ENCODE assay signal across 8 mouse cellular contexts in genomic region chr4:145194559-145195162, GRCm38 (mm10). TPM values are rescaled to one million over a fixed set of nuclear protein-coding genes. Genes with fewer than 3 reads are reported as not detected.
DNase-seq lines count a peak whose midpoint lies in the region; ATAC-seq and TF ChIP-seq lines count a peak whose summit lies in the region.

Gene Vps13d (minus strand): TSS chr4:145195005.

- peak within 1 kb of the TSS; percentile 89 for H3K9ac ChIP-seq in kidney, embryonic 14.5 days (ENCODE audit: low read depth, low read length)
- peak within 1 kb of the TSS; percentile 71 for H3K9ac ChIP-seq in limb, embryonic 15.5 days
- H3K9ac ChIP-seq in midbrain, postnatal 0 days (replicated peaks; ENCODE audit: low read length, poor library complexity, severe bottlenecking): peak within 1 kb of the TSS; percentile 96

- ATAC-seq in kidney, embryonic 14.5 days (ENCODE audit: low FRiP score, low TSS enrichment): peak; percentile 94
- peak; percentile 87 for ATAC-seq in limb, embryonic 15.5 days (ENCODE audit: insufficient number of reproducible peaks, low FRiP score, low TSS enrichment, low read depth)
- ATAC-seq in midbrain, postnatal 0 days (ENCODE audit: low FRiP score): peak; percentile 96

- peak within 1 kb of the TSS; percentile 92 for H3K4me3 ChIP-seq in C2C12 (ENCODE audit: insufficient read depth, poor library complexity, severe bottlenecking)
- H3K4me3 ChIP-seq in embryonic fibroblast, embryonic 13.5 days (ENCODE audit: insufficient read depth, low read length): peak within 1 kb of the TSS; percentile 72
- peak within 1 kb of the TSS; percentile 94 for H3K4me3 ChIP-seq in heart, embryonic 10.5 days
- H3K4me3 ChIP-seq in kidney, embryonic 14.5 days (ENCODE audit: low read length): peak within 1 kb of the TSS; percentile 94
- peak within 1 kb of the TSS; percentile 98 for H3K4me3 ChIP-seq in limb, embryonic 15.5 days
- peak within 1 kb of the TSS; percentile 98 for H3K4me3 ChIP-seq in midbrain, postnatal 0 days (ENCODE audit: low read depth, low read length)

- H3K79me3 ChIP-seq in C2C12 (ENCODE audit: low read depth): peaks cover 16% of the 10 kb centered on the region

- peaks cover 33% of the 10 kb centered on the region for H3K79me2 ChIP-seq in C2C12 (ENCODE audit: control insufficient read depth, insufficient read depth)

- TF ChIP-seq CTCF in C2C12 (IDR thresholded peaks at IDR 0.05; ENCODE audit: control insufficient read depth, insufficient read depth, insufficient read length): peak; percentile 94
- TF ChIP-seq CTCF in embryonic fibroblast, embryonic 13.5 days (IDR thresholded peaks at IDR 0.05; ENCODE audit: borderline replicate concordance, insufficient read depth, low read length): peak; percentile 89
- peak; percentile 98 for TF ChIP-seq CTCF in midbrain, postnatal 0 days (IDR thresholded peaks at IDR 0.05)

- no peak within 1 kb of the TSS; the same call in 1 of the 2 replicates for H3K27ac ChIP-seq in embryonic fibroblast, embryonic 13.5 days (ENCODE audit: insufficient read depth, low read length)
- peak within 1 kb of the TSS; percentile 93 for H3K27ac ChIP-seq in heart, embryonic 10.5 days
- H3K27ac ChIP-seq in kidney, embryonic 14.5 days (ENCODE audit: low read depth, low read length): peak within 1 kb of the TSS; percentile 56
- peak within 1 kb of the TSS; percentile 86 for H3K27ac ChIP-seq in limb, embryonic 15.5 days
- peak within 1 kb of the TSS; percentile 68 for H3K27ac ChIP-seq in midbrain, postnatal 0 days (ENCODE audit: low read depth, low read length)

- H3K4me2 ChIP-seq in kidney, embryonic 14.5 days (replicated peaks; ENCODE audit: low read depth, low read length): peak within 1 kb of the TSS; percentile 92
- peak within 1 kb of the TSS; percentile 74 for H3K4me2 ChIP-seq in limb, embryonic 15.5 days
- peak within 1 kb of the TSS; percentile 97 for H3K4me2 ChIP-seq in midbrain, postnatal 0 days (ENCODE audit: low read depth, low read length, poor library complexity, severe bottlenecking)

- no peaks in the 10 kb centered on the region for H3K9me3 ChIP-seq in heart, embryonic 10.5 days
- H3K9me3 ChIP-seq in kidney, embryonic 14.5 days (ENCODE audit: control insufficient read depth, low read length): no peaks in the 10 kb centered on the region
- H3K9me3 ChIP-seq in limb, embryonic 15.5 days: no peaks in the 10 kb centered on the region
- H3K9me3 ChIP-seq in midbrain, postnatal 0 days (ENCODE audit: low read length): no peaks in the 10 kb centered on the region

- H3K36me3 ChIP-seq in C2C12 (ENCODE audit: control insufficient read depth, insufficient read depth): peaks cover 3% of the 10 kb centered on the region
- peaks cover 15% of the 10 kb centered on the region; the same call in 1 of the 2 replicates for H3K36me3 ChIP-seq in heart, embryonic 10.5 days
- peaks cover 5% of the 10 kb centered on the region; the same call in 1 of the 2 replicates for H3K36me3 ChIP-seq in kidney, embryonic 14.5 days (ENCODE audit: control insufficient read depth, insufficient read depth, low read length)
- H3K36me3 ChIP-seq in limb, embryonic 15.5 days: peaks cover 8% of the 10 kb centered on the region
- H3K36me3 ChIP-seq in midbrain, postnatal 0 days (ENCODE audit: insufficient read depth, low read length): peaks cover 5% of the 10 kb centered on the region

- H3K27me3 ChIP-seq in C2C12 (ENCODE audit: control insufficient read depth, insufficient read depth, insufficient read length): no peaks in the 10 kb centered on the region
- no peaks in the 10 kb centered on the region for H3K27me3 ChIP-seq in heart, embryonic 10.5 days (ENCODE audit: insufficient read depth, poor library complexity, severe bottlenecking)
- H3K27me3 ChIP-seq in kidney, embryonic 14.5 days (ENCODE audit: control insufficient read depth, insufficient read depth, low read length): no peaks in the 10 kb centered on the region
- no peaks in the 10 kb centered on the region for H3K27me3 ChIP-seq in limb, embryonic 15.5 days
- H3K27me3 ChIP-seq in midbrain, postnatal 0 days (ENCODE audit: insufficient read depth, low read length): no peaks in the 10 kb centered on the region

- peak; percentile 98 for DNase-seq in brain, adult 2 months (ENCODE audit: low read depth, low spot score)
- peak; percentile 96 for DNase-seq in heart, embryonic 10.5 days (ENCODE audit: low spot score)
- DNase-seq in midbrain, postnatal 0 days (ENCODE audit: low spot score): peak; percentile 96
- peak; percentile 93 to 97 for DNase-seq in spleen, postnatal 10 days (ENCODE audit: low spot score in 2 of 2)

- H3ac ChIP-seq in C2C12 (ENCODE audit: control insufficient read depth, insufficient read length, low read depth): peak within 1 kb of the TSS; percentile 88

- under 1% methylated on average over 53 of the region's 53 CpGs for WGBS in heart, embryonic 10.5 days
- under 1% methylated on average over 43 of the region's 53 CpGs for WGBS in kidney, embryonic 14.5 days
- WGBS in limb, embryonic 15.5 days: under 1% methylated on average over 52 of the region's 53 CpGs
- WGBS in midbrain, postnatal 0 days: 0% methylated on average over 50 of the region's 53 CpGs

- TF ChIP-seq POLR2A in embryonic fibroblast, embryonic 13.5 days (IDR thresholded peaks at IDR 0.05; ENCODE audit: low read depth, low read length): peak; percentile 95

- no peaks in the 10 kb centered on the region for H3K4me1 ChIP-seq in embryonic fibroblast, embryonic 13.5 days (ENCODE audit: control insufficient read depth, insufficient read depth, low read length)
- H3K4me1 ChIP-seq in heart, embryonic 10.5 days: peaks cover 12% of the 10 kb centered on the region
- peaks cover 12% of the 10 kb centered on the region; the same call in 1 of the 2 replicates for H3K4me1 ChIP-seq in kidney, embryonic 14.5 days (ENCODE audit: control insufficient read depth, insufficient read depth, low read length)
- peaks cover 22% of the 10 kb centered on the region for H3K4me1 ChIP-seq in limb, embryonic 15.5 days
- H3K4me1 ChIP-seq in midbrain, postnatal 0 days (ENCODE audit: insufficient read depth, low read length): peaks cover 7% of the 10 kb centered on the region

TF ChIP-seq in C2C12, 6 proteins besides CTCF, POLR2A, EP300 and RAD21:
- no peak for TF ChIP-seq FOSL1 (IDR thresholded peaks at IDR 0.05; ENCODE audit: insufficient read depth, low read length, poor library complexity, severe bottlenecking)
- TF ChIP-seq CEBPB (IDR thresholded peaks at IDR 0.05; ENCODE audit: low read depth): no peak
- peak; percentile 24 for TF ChIP-seq MAX (IDR thresholded peaks at IDR 0.05)
- no peak for TF ChIP-seq MYOD1 (IDR thresholded peaks at IDR 0.05; ENCODE audit: control insufficient read depth, insufficient read length, low read depth)
- TF ChIP-seq USF1 (IDR thresholded peaks at IDR 0.05; ENCODE audit: low read depth): no peak
- TF ChIP-seq MYOG (IDR thresholded peaks at IDR 0.05; ENCODE audit: control insufficient read depth, extremely low read depth, insufficient read length): no peak

RNA-seq across cellular contexts. Expression of gene Vps13d, which starts in this region (rescaled TPM):
- polyA plus RNA-seq in C2C12 (2012; fragmentation: generic; extraction: Trizol): 6.0 TPM
- 19.4 and 28.9 TPM in 2 replicates for polyA plus RNA-seq in embryonic fibroblast, embryonic 13.5 days (2011; ENCODE audit: insufficient read length, low read depth, missing spikeins)
- 6.3 and 6.4 TPM in 2 replicates for polyA plus RNA-seq in heart, embryonic 10.5 days (2016; fragmentation: Nextera tagmentation; extraction: Ambion mirVana)
- 10.1 and 12.6 TPM in 2 replicates for polyA plus RNA-seq in kidney, embryonic 14.5 days (2014; fragmentation: Nextera tagmentation; extraction: Ambion mirVana)
- polyA plus RNA-seq in limb, embryonic 15.5 days (2015; fragmentation: Nextera tagmentation; extraction: Ambion mirVana): 11.1 and 14.3 TPM in 2 replicates
- 35.6 and 36.5 TPM in 2 replicates for total RNA-seq in midbrain, postnatal 0 days (2014; rRNA removed)
- 7.8 and 9.1 TPM in 2 replicates for polyA plus RNA-seq in midbrain, postnatal 0 days (2015; fragmentation: Nextera tagmentation; extraction: Ambion mirVana)
